Mouse (Mus musculus) fibroblast of lung, adult 2 months (primary cell): Measurements from ENCODE around the gene Robo3.

Experiments
- DNase-seq: peaks from one replicate; pipeline ENCODE4 v3.0.0-alpha.2; 2011; ENCODE audit warnings: low read depth

The Robo3 gene

GRCm38 (mm10) chr9:37432720-37433421, at the start of gene Robo3:
Gene Robo3, minus strand, starts transcription at chr9:37433246.
- DNase-seq, result no peak

GRCm38 (mm10) chr9:37474923-37475322, 41.9 kb upstream of the Robo3 start:
- no peak for DNase-seq

- DNase-seq, result no peak
Measured at GRCm38 (mm10) chr9:37473611-37474125, 40.6 kb upstream of the Robo3 start.

GRCm38 (mm10) chr9:37462764-37463163, 29.7 kb upstream of the Robo3 start:
- peak; percentile 9 for DNase-seq

GRCm38 (mm10) chr9:37461571-37461970, 28.5 kb upstream of the Robo3 start:
- DNase-seq, result no peak

- DNase-seq, result no peak
Measured at GRCm38 (mm10) chr9:37460961-37461340, 27.9 kb upstream of the Robo3 start.

- DNase-seq, result no peak
Measured at GRCm38 (mm10) chr9:37460043-37460960, 27.3 kb upstream of the Robo3 start.

- no peak for DNase-seq
Measured at GRCm38 (mm10) chr9:37459665-37460042, 26.6 kb upstream of the Robo3 start.

GRCm38 (mm10) chr9:37457151-37457550, 24.1 kb upstream of the Robo3 start:
- DNase-seq, result no peak

- DNase-seq, result no peak
Measured at GRCm38 (mm10) chr9:37456481-37456910, 23.4 kb upstream of the Robo3 start.

GRCm38 (mm10) chr9:37455868-37456267, 22.8 kb upstream of the Robo3 start:
- no peak for DNase-seq

- no peak for DNase-seq
Measured at GRCm38 (mm10) chr9:37454991-37455390, 21.9 kb upstream of the Robo3 start.

GRCm38 (mm10) chr9:37454011-37454492, 21.0 kb upstream of the Robo3 start:
- DNase-seq, result no peak

GRCm38 (mm10) chr9:37453328-37453727, 20.3 kb upstream of the Robo3 start:
- DNase-seq, result no peak

GRCm38 (mm10) chr9:37452401-37452800, 19.4 kb upstream of the Robo3 start:
- no peak for DNase-seq

- DNase-seq, result no peak
Measured at GRCm38 (mm10) chr9:37437772-37438735, 5.0 kb upstream of the Robo3 start.

- no peak for DNase-seq
Measured at GRCm38 (mm10) chr9:37435616-37436015, 2.6 kb upstream of the Robo3 start.

GRCm38 (mm10) chr9:37434932-37435331, 1.9 kb upstream of the Robo3 start:
- no peak for DNase-seq

GRCm38 (mm10) chr9:37433823-37434560, 946 bp upstream of the Robo3 start:
- no peak for DNase-seq

- DNase-seq, result no peak
Measured at GRCm38 (mm10) chr9:37432026-37432666, 900 bp downstream of the Robo3 start.
